Mouse (Mus musculus): ENCODE data around the gene Hexim1.

The Hexim1 gene

GRCm38 (mm10) chr11:103116959-103117590 lies 1.0 kb downstream of the Hexim1 start:
- DNase-seq (ENCODE audit: low spot score in 2 of 2), result peak in 1 of 2 experiments; percentile 80

GRCm38 (mm10) chr11:103117591-103118009 lies 1.6 kb downstream of the Hexim1 start:
- no peak for DNase-seq (ENCODE audit: low spot score in 2 of 2)

GRCm38 (mm10) chr11:103118866-103119265 lies 2.8 kb downstream of the Hexim1 start:
- no peak for DNase-seq (ENCODE audit: low spot score in 2 of 2)

GRCm38 (mm10) chr11:103119609-103120008 lies 3.6 kb downstream of the Hexim1 start:
- no peak for DNase-seq (ENCODE audit: low spot score in 2 of 2)

- DNase-seq (ENCODE audit: low spot score in 2 of 2), result no peak
Observed at GRCm38 (mm10) chr11:103120315-103120714, 4.3 kb downstream of the Hexim1 start.

GRCm38 (mm10) chr11:103131701-103132575 lies 15.9 kb downstream of the Hexim1 start, which contains the start of gene Hexim2:
Gene Hexim2 (plus strand): TSS chr11:103132429.
- DNase-seq (ENCODE audit: low spot score in 2 of 2), result peak in 1 of 2 experiments; percentile 73

GRCm38 (mm10) chr11:103132576-103133455 lies 16.8 kb downstream of the Hexim1 start:
- DNase-seq (ENCODE audit: low spot score in 2 of 2), result peak; percentile 100

- DNase-seq (ENCODE audit: low spot score in 2 of 2), result no peak
Observed at GRCm38 (mm10) chr11:103133456-103134185, 17.6 kb downstream of the Hexim1 start.

- no peak for DNase-seq (ENCODE audit: low spot score in 2 of 2)
Observed at GRCm38 (mm10) chr11:103134221-103134620, 18.2 kb downstream of the Hexim1 start.

- DNase-seq (ENCODE audit: low spot score in 2 of 2), result no peak
Observed at GRCm38 (mm10) chr11:103136039-103136577, 20.1 kb downstream of the Hexim1 start.

GRCm38 (mm10) chr11:103139951-103140762 lies 24.1 kb downstream of the Hexim1 start:
- DNase-seq (ENCODE audit: low spot score in 2 of 2), result no peak

GRCm38 (mm10) chr11:103140763-103141100 lies 24.7 kb downstream of the Hexim1 start:
- no peak for DNase-seq (ENCODE audit: low spot score in 2 of 2)

GRCm38 (mm10) chr11:103141101-103141943 lies 25.3 kb downstream of the Hexim1 start:
- no peak for DNase-seq (ENCODE audit: low spot score in 2 of 2)

- no peak for DNase-seq (ENCODE audit: low spot score in 2 of 2)
Observed at GRCm38 (mm10) chr11:103141944-103142255, 25.9 kb downstream of the Hexim1 start.

GRCm38 (mm10) chr11:103142441-103143182 lies 26.6 kb downstream of the Hexim1 start:
- DNase-seq (ENCODE audit: low spot score in 2 of 2), result peak; percentile 82 to 92

GRCm38 (mm10) chr11:103144309-103145285 lies 28.6 kb downstream of the Hexim1 start:
- no peak for DNase-seq (ENCODE audit: low spot score in 2 of 2)

- DNase-seq (ENCODE audit: low spot score in 2 of 2), result no peak
Observed at GRCm38 (mm10) chr11:103146386-103146785, 30.4 kb downstream of the Hexim1 start.
